In genomic region chr17:25911816-25912215, GRCm38 (mm10) we compare ENCODE assay signal across 9 mouse cellular contexts. TPM values are rescaled to one million over a fixed set of nuclear protein-coding genes. Genes with fewer than 3 reads are reported as not detected.
A peak's percentile ranks its signal among the peaks of the same experiment; 100 is the strongest.
DNase-seq lines count a peak whose midpoint lies in the region; ATAC-seq lines count a peak whose summit lies in the region.
"Had no signal": no experiment of that assay in that cellular context is flagged by ENCODE, and none has a peak within 500 bp of the region (broad histone marks: within the 10 kb centered on the region; RNA-seq: fewer than 3 reads in every experiment).

No protein-coding gene starts in this region.

- peak; percentile 32 for DNase-seq in kidney, adult 18-20 months
- peak; percentile 79 for DNase-seq in adrenal gland, adult 8-10 months
- DNase-seq in cerebellum, postnatal 25 days = peak; percentile 80 to 82
- peak; percentile 33 for DNase-seq in lung, postnatal 25 days (ENCODE audit: low spot score)
- no peak for DNase-seq in urinary bladder, adult 2 months (ENCODE audit: low spot score)
- no peak for DNase-seq in limb, embryonic 10.5 days (ENCODE audit: low spot score)
- DNase-seq in left cerebral cortex, adult 11 months (ENCODE audit: low spot score) = no peak
- DNase-seq: liver, embryonic 13.5 days had no signal

- H3K4me1 ChIP-seq in kidney, embryonic 14.5 days (ENCODE audit: control insufficient read depth, insufficient read depth, low read length) = no peaks in the 10 kb centered on the region
- H3K4me1 ChIP-seq in limb, embryonic 10.5 days = no peaks in the 10 kb centered on the region

- H3K9ac ChIP-seq in kidney, embryonic 14.5 days (ENCODE audit: low read depth, low read length) = no peak overlapping the region
- H3K9ac ChIP-seq: liver, embryonic 13.5 days had no signal

- H3K36me3 ChIP-seq in kidney, embryonic 14.5 days (ENCODE audit: control insufficient read depth, insufficient read depth, low read length) = peaks cover 7% of the 10 kb centered on the region; the same call in 1 of the 2 replicates
- H3K36me3 ChIP-seq in limb, embryonic 10.5 days = peaks cover 39% of the 10 kb centered on the region

- no peaks in the 10 kb centered on the region for H3K27me3 ChIP-seq in kidney, embryonic 14.5 days (ENCODE audit: control insufficient read depth, insufficient read depth, low read length)
- no peaks in the 10 kb centered on the region for H3K27me3 ChIP-seq in limb, embryonic 10.5 days (ENCODE audit: low read depth, poor library complexity, severe bottlenecking)
- H3K27me3 ChIP-seq: liver, embryonic 13.5 days had no signal

- no peak overlapping the region for H3K4me3 ChIP-seq in kidney, embryonic 14.5 days (ENCODE audit: low read length)
- no peak overlapping the region for H3K4me3 ChIP-seq in limb, embryonic 10.5 days
- H3K4me3 ChIP-seq: liver, embryonic 13.5 days had no signal

- 91% methylated on average over 4 of the region's 4 CpGs for WGBS in kidney, embryonic 14.5 days
- 87% methylated on average over 4 of the region's 4 CpGs for WGBS in limb, embryonic 10.5 days

- H3K9me3 ChIP-seq in kidney, embryonic 14.5 days (ENCODE audit: control insufficient read depth, low read length) = no peaks in the 10 kb centered on the region
- H3K9me3 ChIP-seq in limb, embryonic 10.5 days (replicated peaks) = no peaks in the 10 kb centered on the region
- H3K9me3 ChIP-seq: liver, embryonic 13.5 days had no signal

- no peak overlapping the region for H3K4me2 ChIP-seq in kidney, embryonic 14.5 days (replicated peaks; ENCODE audit: low read depth, low read length)
- H3K4me2 ChIP-seq: liver, embryonic 13.5 days had no signal

- no peak for ATAC-seq in kidney, embryonic 14.5 days (ENCODE audit: low FRiP score, low TSS enrichment)

- no peak overlapping the region for H3K27ac ChIP-seq in kidney, embryonic 14.5 days (ENCODE audit: low read depth, low read length)
- no peak overlapping the region for H3K27ac ChIP-seq in limb, embryonic 10.5 days
- H3K27ac ChIP-seq: liver, embryonic 13.5 days had no signal

RNA-seq across cellular contexts. Expression of gene Rab40c, which starts 7.7 kb away (rescaled TPM):
- polyA plus RNA-seq in kidney, embryonic 14.5 days (2014; fragmentation: Nextera tagmentation; extraction: Ambion mirVana) = 17.2 and 20.4 TPM in 2 replicates
- 10 to 100 TPM; 33.9 to 65.0 (median 36.3) TPM for total RNA-seq in adrenal gland, adult 8-10 months (2022)
- 36.7 and 44.3 TPM in 2 replicates for polyA plus RNA-seq in urinary bladder, adult 2 months (2012; rRNA removed)
- polyA plus RNA-seq in limb, embryonic 10.5 days (2016; fragmentation: Nextera tagmentation; extraction: Ambion mirVana) = 37.5 and 37.9 TPM in 2 replicates

RNA-seq across cellular contexts. Expression of gene Wfikkn1, which starts 31.2 kb away (rescaled TPM):
- 0.99 and 1.2 TPM in 2 replicates for polyA plus RNA-seq in kidney, embryonic 14.5 days (2014; fragmentation: Nextera tagmentation; extraction: Ambion mirVana)
- total RNA-seq in adrenal gland, adult 8-10 months (2022) = 1 to 10 TPM; 1.6 to 2.9 (median 2.0) TPM
- 0.77 and 0.93 TPM in 2 replicates for polyA plus RNA-seq in urinary bladder, adult 2 months (2012; rRNA removed)
- 2.6 and 5.6 TPM in 2 replicates for polyA plus RNA-seq in limb, embryonic 10.5 days (2016; fragmentation: Nextera tagmentation; extraction: Ambion mirVana)

RNA-seq across cellular contexts. Expression of gene Pigq, which starts 32.9 kb away (rescaled TPM):
- polyA plus RNA-seq in kidney, embryonic 14.5 days (2014; fragmentation: Nextera tagmentation; extraction: Ambion mirVana) = 51.5 and 77.2 TPM in 2 replicates
- total RNA-seq in adrenal gland, adult 8-10 months (2022) = 100 to 1,000 TPM; 101 to 126 (median 111) TPM
- polyA plus RNA-seq in urinary bladder, adult 2 months (2012; rRNA removed) = 48.7 and 53.5 TPM in 2 replicates
- 65.2 and 72.1 TPM in 2 replicates for polyA plus RNA-seq in limb, embryonic 10.5 days (2016; fragmentation: Nextera tagmentation; extraction: Ambion mirVana)

RNA-seq across cellular contexts. Expression of gene Nhlrc4, which starts 32.9 kb away (rescaled TPM):
- 0.28 and 0.43 TPM in 2 replicates for polyA plus RNA-seq in kidney, embryonic 14.5 days (2014; fragmentation: Nextera tagmentation; extraction: Ambion mirVana)
- total RNA-seq in adrenal gland, adult 8-10 months (2022) = not detected
- polyA plus RNA-seq in urinary bladder, adult 2 months (2012; rRNA removed) = 0.15 TPM in 1 of 2 replicates, not detected in the other
- polyA plus RNA-seq in limb, embryonic 10.5 days (2016; fragmentation: Nextera tagmentation; extraction: Ambion mirVana) = 0.10 and 0.18 TPM in 2 replicates

RNA-seq across cellular contexts. Expression of gene Mettl26, which starts 36.9 kb away (rescaled TPM):
- 83.9 and 85.3 TPM in 2 replicates for polyA plus RNA-seq in kidney, embryonic 14.5 days (2014; fragmentation: Nextera tagmentation; extraction: Ambion mirVana)
- 100 to 1,000 TPM; 113 to 215 (median 150) TPM for total RNA-seq in adrenal gland, adult 8-10 months (2022)
- 61.0 and 67.8 TPM in 2 replicates for polyA plus RNA-seq in urinary bladder, adult 2 months (2012; rRNA removed)
- polyA plus RNA-seq in limb, embryonic 10.5 days (2016; fragmentation: Nextera tagmentation; extraction: Ambion mirVana) = 69.3 and 69.6 TPM in 2 replicates

Comparison
In these comparisons a context has a peak if more than half of its experiments do, and no peak if none do; other contexts are left out.
1. DNase-seq: peak in kidney, adult 18-20 months (single experiment), adrenal gland, adult 8-10 months (single experiment), cerebellum, postnatal 25 days (2 of 2) and lung, postnatal 25 days (single experiment); none in urinary bladder, adult 2 months (single experiment), limb, embryonic 10.5 days (single experiment) and left cerebral cortex, adult 11 months (single experiment).